Mouse (Mus musculus): ENCODE measurements around the gene Lrrc1.

DNA sequence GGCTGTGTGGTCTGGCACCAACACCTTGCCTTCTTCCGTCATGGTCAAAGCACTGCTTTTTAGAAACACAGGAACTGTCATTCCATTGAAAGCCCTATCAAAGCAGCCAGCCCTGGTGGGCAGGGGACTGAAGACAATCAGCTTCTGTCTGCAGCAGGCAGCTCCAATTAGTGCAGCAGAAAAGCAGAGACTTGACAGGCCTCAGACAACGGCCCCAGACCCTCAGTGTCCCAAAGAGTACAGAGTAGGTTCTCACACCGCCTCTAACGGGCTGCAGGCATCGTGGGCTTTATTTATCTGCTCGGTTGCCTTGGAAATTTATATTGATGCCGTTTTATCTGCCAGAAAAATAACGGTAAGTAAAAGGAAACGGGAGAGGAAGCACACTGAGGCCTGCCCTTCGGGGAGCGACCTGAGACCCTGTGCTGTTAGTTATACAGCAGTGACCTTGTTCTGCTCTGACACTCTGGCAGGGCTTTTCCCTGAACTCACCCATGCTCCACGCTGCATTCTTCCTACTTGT, 48.1 kb downstream of the Lrrc1 start:
- no peak for TF ChIP-seq CTCF (IDR thresholded peaks at IDR 0.05; ENCODE audit: control insufficient read depth, insufficient read depth, insufficient read length)
- TF ChIP-seq MYOD1 (IDR thresholded peaks at IDR 0.05; ENCODE audit: control insufficient read depth, insufficient read length, low read depth), result no peak
- TF ChIP-seq USF1 (IDR thresholded peaks at IDR 0.05; ENCODE audit: low read depth), result no peak
- TF ChIP-seq MYOG (IDR thresholded peaks at IDR 0.05; ENCODE audit: control insufficient read depth, extremely low read depth, insufficient read length), result no peak
- no peak for TF ChIP-seq FOSL1 (IDR thresholded peaks at IDR 0.05; ENCODE audit: insufficient read depth, low read length, poor library complexity, severe bottlenecking)
- no peak for TF ChIP-seq CEBPB (IDR thresholded peaks at IDR 0.05; ENCODE audit: low read depth)
- no peak for TF ChIP-seq MAX (IDR thresholded peaks at IDR 0.05)
